In genomic region chr9:55257105-55257504, GRCm38 (mm10) we compare ENCODE assay signal across 22 mouse cellular contexts.
"Had no signal": no experiment of that assay in that cellular context is flagged by ENCODE, and none has a peak within 500 bp of the region (broad histone marks: within the 10 kb centered on the region; RNA-seq: fewer than 3 reads in every experiment).

No protein-coding gene starts in this region.

- H3K4me1 ChIP-seq: midbrain, embryonic 13.5 days; neural tube, embryonic 13.5 days; neural tube, embryonic 15.5 days; stomach, embryonic 15.5 days had no signal

- H3K9ac ChIP-seq: liver, embryonic 14.5 days; lung, embryonic 14.5 days; midbrain, embryonic 13.5 days; neural tube, embryonic 13.5 days; neural tube, embryonic 15.5 days; stomach, embryonic 15.5 days had no signal

- H3K9me3 ChIP-seq: megakaryocyte, embryonic 14.5 days; midbrain, embryonic 13.5 days; neural tube, embryonic 13.5 days; neural tube, embryonic 15.5 days; stomach, embryonic 15.5 days had no signal

- H3K27me3 ChIP-seq: megakaryocyte, embryonic 14.5 days; midbrain, embryonic 13.5 days; neural tube, embryonic 13.5 days; neural tube, embryonic 15.5 days; stomach, embryonic 15.5 days had no signal

- DNase-seq: lung, adult 18-20 months; lung, embryonic 14.5 days; lung, postnatal 10 days; lung, postnatal 4 days; retina, postnatal 1 day; right cerebral cortex, adult 18-20 months; right cerebral cortex, postnatal 25 days; right cerebral cortex, postnatal 4 days; spleen, adult 18-20 months; thymus, adult 2 months; thymus, postnatal 14 days; thymus, postnatal 36 days had no signal

- H3K4me2 ChIP-seq: lung, embryonic 14.5 days; midbrain, embryonic 11.5 days; midbrain, embryonic 13.5 days; neural tube, embryonic 13.5 days; neural tube, embryonic 15.5 days; stomach, embryonic 15.5 days had no signal

- H3K27ac ChIP-seq: liver, embryonic 14.5 days; midbrain, embryonic 13.5 days; neural tube, embryonic 13.5 days; neural tube, embryonic 15.5 days; stomach, embryonic 15.5 days; stomach, postnatal 0 days had no signal

- H3K4me3 ChIP-seq: megakaryocyte, embryonic 14.5 days; midbrain, embryonic 13.5 days; myocyte; neural tube, embryonic 13.5 days; neural tube, embryonic 15.5 days; stomach, embryonic 15.5 days had no signal

- ATAC-seq: midbrain, embryonic 13.5 days; midbrain, embryonic 16.5 days had no signal

- H3K36me3 ChIP-seq: midbrain, embryonic 13.5 days; neural tube, embryonic 13.5 days; neural tube, embryonic 15.5 days; stomach, embryonic 15.5 days had no signal
